Mouse (Mus musculus) layer of hippocampus, adult 2 months (tissue): ENCODE data around the gene Syt16. TPM values are rescaled to one million over a fixed set of nuclear protein-coding genes. Genes with fewer than 3 reads are reported as not detected.

Experiments
- DNase-seq, 2 experiments: peaks; one replicate each; pipeline ENCODE4 v3.0.0; 2022; ENCODE audit warnings: low spot score in 2 of 2
- H3K27ac ChIP-seq: fragments of 200-600 bp; 2 replicates; pipeline ENCODE4 v1.8.1; 2022
- H3K4me3 ChIP-seq: fragments of 200-600 bp; 2 replicates; pipeline ENCODE4 v1.8.1; 2022; ENCODE audit warnings: mild to moderate bottlenecking
- CTCF ChIP-seq: fragments of 200-600 bp; conservative IDR thresholded peaks from 2 replicates; pipeline ENCODE4 v1.8.1; 2022; ENCODE audit warnings: antibody characterized with exemption, mild to moderate bottlenecking, moderate library complexity
- total RNA-seq, 2 experiments: library from RNA; stranded (reverse); gene quantifications; 2 replicates each; pipeline ENCODE4 v1.2.3; 2021

Syt16 gene
- total RNA-seq, 2 experiments from 2014 or later, result 51.5 to 56.6 TPM

DNA sequence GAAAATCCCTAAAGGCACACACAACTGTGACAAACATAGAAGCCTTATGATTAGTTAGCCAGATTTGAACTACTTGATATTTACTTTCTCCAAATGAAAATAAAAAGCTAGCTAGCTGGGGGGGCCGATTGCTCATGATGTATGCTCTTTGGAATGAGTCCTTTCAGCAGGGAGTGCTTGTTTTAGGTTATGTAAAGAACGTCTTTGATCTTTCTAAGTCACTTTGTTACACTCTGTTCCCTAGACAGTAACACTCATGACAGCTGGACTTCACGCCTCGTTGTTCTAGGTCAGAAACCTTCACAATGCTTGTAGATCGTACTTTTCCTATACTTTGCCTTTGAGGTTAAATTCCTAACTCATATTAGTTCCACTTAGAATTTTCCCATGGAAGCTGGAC lies 146.9 kb downstream of the Syt16 start:
- no peak overlapping the region for H3K27ac ChIP-seq
- no peak overlapping the region for H3K4me3 ChIP-seq
- DNase-seq, result no peak
- no peak for TF ChIP-seq CTCF

- Histone ChIP-seq H3K27ac (no peak overlapping the region), H3K4me3 (no peak overlapping the region)
- no peak for DNase-seq
- no peak for TF ChIP-seq CTCF
These were observed 163.3 kb downstream of the Syt16 start for GRCm38 (mm10) chr12:74160791-74161190.

DNA sequence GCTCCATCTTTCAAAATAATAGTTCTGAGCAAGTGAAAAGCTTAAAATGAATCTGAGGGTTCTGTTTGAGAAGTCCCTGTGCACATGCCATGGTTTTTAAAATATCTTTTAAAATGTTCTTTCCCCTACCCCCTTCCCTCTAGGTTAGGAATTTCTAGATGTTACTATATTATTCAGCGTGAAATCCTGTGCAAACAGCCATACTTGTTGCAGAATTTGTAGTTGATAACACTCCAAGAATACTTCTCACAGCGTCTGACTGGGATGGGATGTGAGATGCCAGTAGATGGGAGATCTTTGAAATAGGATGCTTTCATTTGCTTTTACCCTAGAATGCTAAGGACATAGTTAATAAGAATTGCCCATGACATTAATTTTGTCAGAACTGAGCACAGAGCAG lies 165.6 kb downstream of the Syt16 start:
- no peak for TF ChIP-seq CTCF
- Histone ChIP-seq H3K27ac (no peak overlapping the region), H3K4me3 (no peak overlapping the region)
- DNase-seq, result no peak

DNA sequence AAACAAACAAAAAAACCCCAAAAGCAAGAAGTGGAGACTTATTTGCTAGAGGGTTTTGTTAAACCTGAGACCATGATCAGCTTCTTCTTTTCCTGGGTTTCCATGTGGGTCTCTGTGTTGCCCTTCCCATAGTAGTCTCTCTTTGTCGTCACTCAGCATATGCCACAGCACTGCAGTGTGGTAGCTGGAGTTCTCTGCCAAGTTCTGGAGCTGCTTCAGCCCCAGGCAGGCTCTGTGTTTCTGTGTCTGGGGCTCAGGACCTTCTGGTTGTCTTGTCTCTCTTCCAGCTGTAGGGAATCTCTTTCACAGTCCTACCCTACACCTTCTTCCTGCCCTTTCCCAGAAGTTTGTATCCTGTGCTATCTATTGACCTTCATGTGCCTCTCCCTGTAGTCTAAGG lies 173.8 kb downstream of the Syt16 start:
- no peak overlapping the region for H3K27ac ChIP-seq
- TF ChIP-seq CTCF, result no peak
- H3K4me3 ChIP-seq, result no peak overlapping the region
- no peak for DNase-seq

DNA sequence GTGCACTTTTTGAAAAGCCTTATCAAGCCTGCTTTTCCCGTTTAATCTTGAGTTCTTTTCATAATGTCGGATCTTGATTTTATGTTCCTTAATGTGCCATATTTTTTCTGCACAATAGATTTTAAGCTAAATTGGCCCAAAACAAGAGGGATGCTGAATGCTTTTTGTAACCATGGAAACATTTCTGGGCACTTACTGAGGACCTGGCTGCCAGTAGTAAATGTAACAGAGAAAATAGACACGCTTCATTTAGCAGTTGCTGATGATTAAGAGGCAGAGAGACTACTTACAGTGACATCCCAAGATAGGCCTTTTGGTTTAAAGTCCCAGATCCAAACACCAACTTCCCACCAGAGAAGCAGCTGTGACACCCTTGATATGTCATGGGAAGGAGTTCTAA lies 176.4 kb downstream of the Syt16 start:
- peak overlapping the region; percentile 77 for H3K27ac ChIP-seq
- TF ChIP-seq CTCF, result no peak
- peak in 1 of 2 experiments; percentile 55 for DNase-seq
- no peak overlapping the region; the same call in 1 of the 2 replicates for H3K4me3 ChIP-seq

- no peak overlapping the region for H3K27ac ChIP-seq
- TF ChIP-seq CTCF, result 0 out of 2 replicates have a peak, but pooled peaks have one; percentile 10
- no peak overlapping the region for H3K4me3 ChIP-seq
- DNase-seq, result no peak
These were observed 187.1 kb downstream of the Syt16 start for GRCm38 (mm10) chr12:74184596-74184995.

DNA sequence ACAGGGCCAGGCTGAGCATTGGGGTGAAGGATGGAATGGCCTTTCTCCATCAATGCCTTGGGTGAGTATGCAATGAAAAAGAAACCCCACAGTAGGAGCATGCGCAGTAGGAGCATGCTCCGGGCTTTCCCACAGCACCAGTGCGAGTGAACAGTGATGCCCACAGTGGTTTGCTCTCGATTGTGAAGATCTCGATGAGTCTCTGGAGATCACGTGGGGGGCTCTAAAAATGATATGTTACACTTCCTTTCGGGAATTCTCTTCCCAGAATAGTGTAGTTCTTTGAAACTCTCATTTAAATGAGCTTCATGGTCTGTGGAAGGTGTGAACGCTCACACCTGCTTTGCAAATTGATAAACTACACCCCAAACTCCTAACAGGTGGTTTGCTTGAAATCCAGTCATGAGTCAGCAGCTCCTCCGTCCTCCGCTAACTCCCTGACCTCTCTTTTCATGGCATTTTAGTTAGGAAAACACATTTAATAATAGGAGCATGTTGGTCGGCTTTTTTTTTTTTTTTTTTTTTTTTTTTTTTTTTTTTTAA lies 190.9 kb downstream of the Syt16 start:
- Histone ChIP-seq H3K4me3 (no peak overlapping the region), H3K27ac (peak overlapping the region; percentile 52; the same call in 1 of the 2 replicates)
- no peak for TF ChIP-seq CTCF
- DNase-seq, result no peak

DNA sequence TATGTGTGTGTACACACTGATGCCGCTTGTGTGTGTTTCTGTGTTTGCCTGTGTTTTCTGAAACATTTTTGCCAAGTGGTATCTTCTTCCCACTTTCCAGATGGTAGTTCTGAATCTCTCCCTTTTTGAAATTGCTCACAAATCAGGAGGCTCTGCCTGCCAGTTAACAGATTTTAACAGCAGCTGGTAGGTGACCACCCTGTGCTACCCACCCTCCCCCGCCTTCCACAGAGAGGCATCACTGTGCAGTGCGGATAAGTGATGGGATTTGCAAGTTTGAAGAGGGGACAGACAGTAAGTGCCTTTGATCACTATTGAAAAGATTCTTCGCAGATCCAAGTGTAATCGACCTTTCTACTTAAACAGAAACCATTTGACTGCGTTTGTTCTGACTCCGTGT lies 191.4 kb downstream of the Syt16 start:
- no peak for TF ChIP-seq CTCF

GRCm38 (mm10) chr12:74189840-74190239 lies 192.4 kb downstream of the Syt16 start:
- no peak overlapping the region for H3K27ac ChIP-seq
- no peak overlapping the region for H3K4me3 ChIP-seq
- no peak for TF ChIP-seq CTCF
- no peak for DNase-seq

More for the DNA sequence above, 191.4 kb downstream of the Syt16 start:
- no peak overlapping the region for H3K4me3 ChIP-seq
- peak; percentile 74 to 81 for DNase-seq
- peak overlapping the region; percentile 52; the same call in 1 of the 2 replicates for H3K27ac ChIP-seq

DNA sequence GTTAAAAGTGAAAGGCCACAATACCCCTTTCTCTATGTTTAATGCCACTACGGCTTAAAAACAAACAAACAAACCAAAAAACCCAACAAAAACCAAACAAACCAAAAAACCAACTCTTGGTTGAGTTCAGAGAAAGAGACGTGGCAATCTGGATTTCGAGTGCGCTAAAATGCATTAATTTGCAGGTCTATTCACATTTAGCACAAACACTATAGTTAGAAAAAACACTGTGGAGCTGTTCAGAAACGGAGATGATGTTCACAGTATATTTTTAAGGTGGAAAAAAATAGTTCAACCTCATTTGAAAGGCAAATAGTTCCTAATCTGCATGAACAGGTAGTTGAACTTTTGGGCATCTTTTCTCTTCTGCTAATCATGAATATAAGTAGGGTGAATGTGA lies 192.8 kb downstream of the Syt16 start:
- Histone ChIP-seq H3K4me3 (no peak overlapping the region), H3K27ac (no peak overlapping the region)
- no peak for DNase-seq
- TF ChIP-seq CTCF, result no peak

GRCm38 (mm10) chr12:74192552-74192951 lies 195.1 kb downstream of the Syt16 start:
- TF ChIP-seq CTCF, result no peak
- no peak overlapping the region for H3K27ac ChIP-seq
- H3K4me3 ChIP-seq, result no peak overlapping the region
- DNase-seq, result no peak

DNA sequence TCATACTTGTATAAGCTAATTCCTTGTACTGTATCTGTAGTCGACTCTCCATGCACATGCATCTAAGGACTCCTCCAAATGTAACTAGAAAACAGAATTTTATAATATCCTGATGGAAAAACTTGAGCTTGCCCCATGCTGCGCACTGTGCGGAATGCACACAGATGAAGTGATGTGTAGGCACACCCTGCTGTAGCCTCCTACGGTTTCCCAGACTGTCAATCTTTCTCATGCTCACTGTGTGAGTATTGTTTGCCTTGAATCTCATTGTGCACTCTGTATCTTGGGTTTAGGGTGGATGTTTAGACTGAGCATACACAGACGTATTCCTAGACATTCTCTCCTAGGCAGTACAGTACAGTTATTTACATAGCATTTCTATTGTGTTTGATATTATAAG lies 203.9 kb downstream of the Syt16 start:
- DNase-seq, result no peak
- no peak for TF ChIP-seq CTCF
- peak overlapping the region; percentile 71 for H3K27ac ChIP-seq
- no peak overlapping the region for H3K4me3 ChIP-seq

GRCm38 (mm10) chr12:74202431-74203042 lies 205.1 kb downstream of the Syt16 start:
- Histone ChIP-seq H3K4me3 (no peak overlapping the region), H3K27ac (peak overlapping the region; percentile 71)
- TF ChIP-seq CTCF, result no peak
- DNase-seq, result no peak

DNA sequence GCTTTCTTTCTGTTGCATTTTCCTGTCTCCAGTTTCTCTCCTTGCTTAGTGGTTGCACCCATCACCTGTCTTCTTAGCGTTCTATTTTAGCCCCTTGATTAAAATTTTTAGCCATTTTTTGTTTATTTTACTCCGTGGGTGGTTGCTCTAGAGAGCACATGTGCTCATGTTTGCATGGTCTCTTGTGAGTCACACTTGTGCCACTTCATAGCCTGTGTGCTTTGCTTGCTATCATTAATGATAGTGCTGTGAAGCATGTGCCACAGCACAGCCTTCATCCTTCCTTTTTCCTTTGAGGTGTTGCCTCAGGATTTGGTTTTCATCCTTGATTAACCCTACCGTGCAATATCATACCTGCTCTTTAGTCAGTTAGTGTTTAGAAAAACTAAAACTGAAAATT lies 214.7 kb downstream of the Syt16 start:
- TF ChIP-seq CTCF, result no peak
- DNase-seq, result no peak
- Histone ChIP-seq H3K27ac (peak overlapping the region; percentile 75), H3K4me3 (no peak overlapping the region)
